Mouse (Mus musculus) gastrocnemius, adult 8-10 months (tissue): ENCODE measurements around the gene A130010J15Rik. TPM values are rescaled to one million over a fixed set of nuclear protein-coding genes. Genes with fewer than 3 reads are reported as not detected.

ENCODE experiments used
- DNase-seq, 2 experiments: peaks; one replicate each; pipeline ENCODE4 v3.0.0; 2022; ENCODE audit warnings: low spot score in 2 of 2
- total RNA-seq, 4 experiments: library from RNA; stranded (reverse); gene quantifications; 2 replicates each; pipeline ENCODE4 v1.2.4; 2022

A130010J15Rik gene
- total RNA-seq, 4 experiments from 2014 or later, result 2.6 to 4.8 (median 3.0) TPM

DNA sequence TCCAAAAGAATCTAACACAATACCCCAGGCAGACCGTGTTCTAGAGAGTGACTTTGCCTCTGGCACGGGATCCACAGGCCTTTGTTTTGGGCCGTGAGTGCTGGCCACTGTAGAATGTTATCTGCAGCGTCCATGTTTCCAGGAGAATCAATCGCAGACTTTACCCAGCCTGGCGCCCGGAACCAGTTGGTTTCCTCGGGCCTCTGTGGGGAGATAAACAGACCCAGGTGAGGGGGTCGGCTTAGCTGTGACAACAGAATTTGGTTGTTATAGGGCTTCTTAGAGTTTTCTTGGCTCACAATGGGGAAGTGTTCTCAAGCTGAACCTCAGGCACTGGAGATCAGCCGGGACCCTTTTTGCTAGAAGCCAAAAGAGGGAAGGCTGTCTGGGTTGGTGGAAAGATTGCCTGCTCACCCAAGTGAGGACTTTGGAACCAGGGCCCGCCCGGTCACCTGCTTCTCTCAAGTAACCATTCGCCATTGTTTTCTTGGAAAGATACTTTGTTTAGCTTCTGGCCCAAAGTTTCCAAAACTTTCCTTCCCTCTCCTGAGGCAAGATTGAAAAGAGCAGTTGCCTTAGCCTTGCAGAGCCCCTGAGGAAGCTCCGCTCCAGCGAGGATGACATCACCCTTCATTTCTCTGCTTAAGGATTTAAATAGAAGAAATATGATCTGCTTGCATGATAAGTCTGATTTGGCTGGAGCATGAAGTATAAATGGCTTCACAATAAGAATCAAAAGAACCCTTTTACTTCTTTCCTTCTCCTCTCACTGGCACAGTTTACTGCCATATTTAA, 11.3 kb upstream of the A130010J15Rik start:
- no peak for DNase-seq

DNA sequence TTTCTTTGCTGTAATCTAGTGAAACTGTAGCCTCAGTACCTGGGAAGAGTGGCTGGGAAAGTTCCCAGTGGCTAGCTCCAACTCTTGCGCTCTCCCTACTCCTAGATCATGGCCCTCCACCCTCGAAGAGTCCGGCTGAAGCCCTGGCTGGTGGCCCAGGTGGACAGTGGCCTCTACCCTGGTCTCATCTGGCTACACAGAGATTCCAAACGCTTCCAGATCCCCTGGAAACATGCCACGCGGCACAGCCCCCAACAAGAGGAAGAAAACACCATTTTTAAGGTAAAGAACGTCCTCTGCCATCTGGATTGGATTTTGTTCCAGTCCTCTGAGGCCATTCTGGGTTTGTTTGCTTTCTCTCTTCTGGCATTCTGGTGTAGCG, 10.7 kb upstream of the A130010J15Rik start:
- DNase-seq, result no peak

GRCm38 (mm10) chr1:193159163-193159562, 8.7 kb upstream of the A130010J15Rik start:
- no peak for DNase-seq

GRCm38 (mm10) chr1:193159613-193160012, 8.2 kb upstream of the A130010J15Rik start:
- DNase-seq, result no peak

DNA sequence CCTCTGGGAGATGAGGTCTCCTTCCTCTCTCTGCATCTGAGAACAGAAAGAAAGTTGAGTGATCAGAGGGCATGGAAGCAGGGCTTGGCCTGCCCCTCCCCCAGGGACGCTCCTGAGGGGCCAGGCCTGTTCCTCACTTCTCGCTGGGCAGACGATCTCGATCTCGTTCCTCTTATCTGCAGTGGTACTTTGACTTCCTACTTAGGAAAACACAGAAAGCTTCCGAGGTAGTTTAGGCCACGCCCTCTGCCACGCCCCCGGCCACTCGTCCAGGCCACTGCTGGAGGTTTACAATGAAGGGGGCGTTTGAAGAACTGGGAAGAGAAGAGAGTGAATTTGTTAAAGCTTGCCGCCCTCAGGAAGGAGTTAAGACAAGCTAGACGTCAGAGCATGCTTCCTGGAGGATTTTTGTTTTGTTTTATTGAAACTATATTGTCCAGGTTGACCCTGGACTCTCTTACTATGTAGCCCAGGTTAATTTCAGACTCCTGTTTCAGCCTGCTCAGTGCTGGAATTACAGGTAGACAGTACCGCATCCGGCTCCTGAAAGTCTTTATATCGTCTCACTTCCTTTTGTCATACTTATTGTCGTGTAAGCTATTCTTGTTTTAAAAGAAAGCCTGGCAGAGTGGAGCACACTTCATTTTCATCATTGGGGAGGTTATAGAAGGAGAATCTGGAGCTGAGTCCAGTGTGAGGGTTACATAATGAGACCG, 7.4 kb upstream of the A130010J15Rik start:
- no peak for DNase-seq

DNA sequence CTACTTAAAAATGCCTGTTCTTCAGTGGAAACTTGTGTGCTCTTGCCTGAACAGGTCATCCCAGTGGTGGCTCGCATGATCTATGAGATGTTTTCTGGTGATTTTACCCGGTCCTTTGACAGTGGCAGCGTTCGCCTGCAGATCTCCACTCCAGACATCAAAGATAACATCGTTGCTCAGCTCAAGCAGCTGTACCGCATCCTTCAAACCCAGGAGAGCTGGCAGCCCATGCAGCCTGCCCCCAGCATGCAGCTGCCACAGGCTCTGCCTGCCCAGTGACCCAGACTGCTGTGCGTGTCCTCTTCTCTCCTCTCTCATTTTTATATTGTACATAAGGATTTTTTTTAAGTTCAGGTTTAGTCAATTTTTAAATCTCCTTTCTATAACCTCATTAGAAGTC, 1.4 kb downstream of the A130010J15Rik start:
- no peak for DNase-seq

- no peak for DNase-seq
Observed at GRCm38 (mm10) chr1:193169856-193170255, 2.0 kb downstream of the A130010J15Rik start.

DNA sequence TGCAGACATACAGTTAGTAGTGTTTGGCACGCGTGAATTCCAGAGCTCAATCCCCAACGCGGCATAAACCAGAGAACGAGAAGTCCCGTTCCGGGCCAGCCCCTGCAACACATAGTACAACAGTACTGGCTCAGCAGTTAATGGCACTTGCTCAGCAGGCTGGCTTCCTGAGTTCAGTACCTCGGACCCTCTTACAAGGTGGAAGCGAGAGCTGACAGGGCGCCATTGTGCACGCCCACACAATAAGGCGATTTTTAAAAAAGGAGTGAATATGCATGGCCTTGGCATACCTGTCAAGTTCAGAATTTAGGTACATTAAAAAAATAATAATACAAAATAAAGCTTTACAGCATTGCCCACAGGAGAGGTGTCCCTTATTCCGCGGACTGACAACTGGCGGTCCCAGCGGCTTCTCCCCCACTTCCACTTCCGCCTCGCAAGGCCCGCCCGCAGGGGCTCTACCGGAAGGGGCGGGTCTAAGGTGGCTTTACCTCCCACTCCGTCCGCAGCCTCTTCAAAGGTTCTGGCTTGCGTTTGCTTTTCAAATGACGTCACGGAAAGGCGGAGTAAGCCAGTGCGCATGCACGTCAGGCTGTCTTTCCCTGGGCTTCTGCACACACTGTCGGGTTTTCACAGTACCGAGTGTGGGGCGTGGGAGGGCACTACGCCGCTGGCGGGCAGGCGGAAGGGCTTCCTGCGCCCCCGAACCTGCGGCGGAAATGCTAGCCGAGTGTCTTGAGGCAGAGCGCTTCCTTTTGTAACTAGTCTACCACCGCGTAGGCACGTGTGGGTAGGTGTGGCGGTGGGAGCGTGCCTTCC, 5.4 kb downstream of the A130010J15Rik start:
- peak; percentile 89 to 93 for DNase-seq

- no peak for DNase-seq
Observed at GRCm38 (mm10) chr1:193173810-193174129, 5.9 kb downstream of the A130010J15Rik start.

DNA sequence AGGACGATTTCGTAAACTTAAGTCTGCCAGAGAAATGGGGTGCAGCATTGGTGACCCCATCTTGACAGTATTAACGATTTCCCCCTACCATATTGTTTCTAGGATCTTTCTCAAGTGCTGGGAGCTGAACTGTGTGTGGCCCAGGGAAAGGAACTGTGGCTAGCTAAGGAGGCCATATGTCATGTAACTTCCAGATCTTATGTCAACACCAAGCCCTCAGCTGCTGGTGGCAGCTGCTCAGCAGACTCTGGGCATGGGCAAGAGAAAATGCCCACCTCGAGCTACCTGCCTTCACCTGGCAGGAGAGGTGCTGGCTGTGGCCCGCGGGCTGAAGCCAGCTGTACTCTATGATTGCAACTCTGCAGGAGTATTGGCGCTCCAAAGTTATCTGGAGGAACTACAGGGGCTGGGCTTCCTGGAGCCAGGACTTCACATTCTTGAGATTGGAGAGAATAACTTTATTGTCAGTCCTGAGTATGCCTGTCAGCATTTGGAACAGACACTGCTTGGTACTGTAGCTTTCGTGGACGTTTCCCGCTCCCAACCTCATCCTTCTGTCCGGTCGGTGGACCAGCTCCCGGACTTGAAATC, 6.4 kb downstream of the A130010J15Rik start:
- DNase-seq, result no peak

DNA sequence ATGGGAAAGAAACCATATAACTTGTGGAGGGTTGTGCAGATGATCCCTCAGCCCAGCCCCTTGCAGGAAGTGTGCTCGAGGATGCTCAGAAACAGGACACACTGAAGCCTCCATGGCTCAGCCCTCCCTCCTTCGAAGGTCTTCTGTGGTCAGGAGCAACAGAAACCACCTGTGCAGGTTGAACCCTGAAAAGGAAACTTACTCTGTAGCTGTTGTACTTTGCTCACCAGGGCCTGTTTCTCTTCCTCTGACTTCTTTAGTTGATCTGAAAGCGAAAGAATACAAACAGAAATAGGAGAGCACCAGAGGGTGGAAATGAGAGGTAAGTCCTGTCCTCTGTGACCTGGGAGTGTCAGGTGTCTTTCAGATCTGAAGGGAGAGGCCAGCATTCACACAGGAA, 13.3 kb downstream of the A130010J15Rik start:
- DNase-seq, result no peak

DNA sequence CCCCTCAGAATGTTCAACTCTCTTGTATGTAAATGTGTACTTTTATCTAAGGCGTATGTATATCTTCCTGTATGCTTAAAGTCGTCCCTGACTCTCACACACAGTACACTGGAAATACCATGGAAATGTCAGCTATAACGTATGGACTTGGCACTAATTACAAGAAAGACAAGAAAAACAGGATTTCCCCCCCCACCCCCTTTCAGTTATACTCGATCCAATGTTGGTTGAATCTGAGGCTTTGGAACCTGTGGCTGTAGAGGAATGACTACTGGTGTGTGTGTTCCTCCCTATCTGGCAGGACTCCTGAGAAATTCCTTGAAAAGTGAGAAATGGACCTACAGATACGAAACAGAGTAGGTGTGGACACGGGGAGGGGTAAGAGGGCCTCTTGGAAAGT, 20.4 kb downstream of the A130010J15Rik start:
- DNase-seq, result no peak

DNA sequence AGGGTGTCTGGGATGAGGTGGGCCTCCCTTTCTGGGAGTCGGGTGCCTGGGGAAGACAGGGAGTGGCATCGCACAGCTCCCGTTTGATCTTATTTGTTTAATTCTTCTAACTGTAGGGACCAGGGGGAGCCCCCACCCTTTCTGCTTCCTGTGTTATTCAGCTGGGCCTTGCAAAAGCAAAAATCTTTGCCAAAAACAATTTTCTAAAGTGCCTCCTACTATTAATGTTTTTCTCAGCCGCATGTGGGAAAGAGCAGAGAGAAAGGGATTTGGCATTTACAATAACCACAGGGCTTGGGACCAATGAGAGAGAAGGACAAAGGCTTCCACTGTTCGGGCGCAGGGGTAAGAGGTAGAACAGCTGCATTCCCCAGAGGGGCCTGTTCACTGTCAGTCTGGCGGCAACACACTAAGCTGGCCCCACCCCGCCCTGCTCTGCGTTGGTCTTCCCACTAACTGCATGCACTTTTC, 21.3 kb downstream of the A130010J15Rik start:
- DNase-seq, result peak; percentile 57 to 71

GRCm38 (mm10) chr1:193189771-193190170, 21.9 kb downstream of the A130010J15Rik start:
- no peak for DNase-seq

- no peak for DNase-seq
Observed at GRCm38 (mm10) chr1:193191675-193192283, 23.9 kb downstream of the A130010J15Rik start.

DNA sequence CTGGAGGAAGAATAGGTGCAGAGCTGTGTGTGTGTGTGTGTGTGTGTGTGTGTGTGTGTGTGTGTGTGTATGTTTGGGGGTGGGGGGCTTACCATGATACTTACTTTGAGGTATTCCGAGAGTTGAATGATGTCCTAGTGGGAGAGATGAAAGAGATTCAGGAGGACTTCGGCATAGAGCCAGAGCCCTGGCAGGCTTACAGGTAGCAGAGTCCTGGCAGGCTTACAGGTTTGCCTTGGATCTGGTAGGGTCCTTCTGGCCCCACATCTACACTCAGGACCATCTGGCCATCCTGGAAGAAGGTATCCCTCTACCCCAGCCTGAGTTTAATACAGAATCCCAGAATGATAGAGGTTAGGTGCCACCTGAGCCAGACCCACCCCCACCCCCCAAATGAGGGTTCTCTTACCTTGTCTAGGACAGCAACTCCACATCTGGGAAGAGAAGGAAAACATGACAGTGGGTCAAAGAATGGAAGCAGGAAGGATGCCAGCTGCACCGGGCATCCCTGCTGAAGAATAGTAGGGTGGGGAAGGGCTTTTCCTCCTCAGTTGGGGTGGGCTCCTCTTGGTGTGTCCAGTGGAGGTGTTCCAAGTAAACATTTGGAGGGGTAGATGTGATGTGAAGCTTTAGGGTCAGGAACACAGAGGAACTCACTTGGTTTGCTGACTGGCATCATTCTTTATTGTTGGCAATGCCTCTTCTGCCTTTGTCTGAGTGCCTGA, 26.7 kb downstream of the A130010J15Rik start:
- DNase-seq, result no peak

DNA sequence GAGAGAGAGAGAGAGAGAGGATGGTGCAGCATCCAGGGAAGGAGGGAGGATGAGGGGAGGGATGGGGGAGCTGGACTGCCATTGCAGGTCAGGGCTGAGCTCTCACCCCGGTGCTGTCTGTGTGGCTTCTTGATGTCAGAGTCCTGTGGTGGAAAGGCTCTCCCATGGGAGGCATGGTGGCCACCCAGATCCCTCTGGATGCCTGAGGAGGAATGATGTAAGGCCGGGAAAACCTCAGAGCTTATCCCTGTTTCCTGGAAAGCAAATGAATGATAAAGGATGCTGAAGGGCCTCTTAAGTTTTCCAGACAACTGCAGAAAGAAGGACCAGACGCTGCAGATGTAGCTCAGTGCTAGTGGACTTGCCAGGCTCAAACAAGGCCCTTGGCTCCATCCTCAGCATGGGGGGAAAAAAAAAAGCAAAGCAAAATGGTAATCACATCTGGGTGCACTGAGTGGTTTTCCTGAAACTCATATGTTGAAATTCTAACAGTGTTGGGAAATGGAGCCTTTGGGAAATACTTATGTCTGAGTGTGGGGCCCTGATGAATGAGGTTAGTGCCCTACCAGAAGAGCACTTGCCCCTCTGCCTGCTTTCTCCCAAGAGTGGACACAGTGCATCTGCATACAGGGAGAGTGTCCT, 27.4 kb downstream of the A130010J15Rik start:
- DNase-seq, result no peak

DNA sequence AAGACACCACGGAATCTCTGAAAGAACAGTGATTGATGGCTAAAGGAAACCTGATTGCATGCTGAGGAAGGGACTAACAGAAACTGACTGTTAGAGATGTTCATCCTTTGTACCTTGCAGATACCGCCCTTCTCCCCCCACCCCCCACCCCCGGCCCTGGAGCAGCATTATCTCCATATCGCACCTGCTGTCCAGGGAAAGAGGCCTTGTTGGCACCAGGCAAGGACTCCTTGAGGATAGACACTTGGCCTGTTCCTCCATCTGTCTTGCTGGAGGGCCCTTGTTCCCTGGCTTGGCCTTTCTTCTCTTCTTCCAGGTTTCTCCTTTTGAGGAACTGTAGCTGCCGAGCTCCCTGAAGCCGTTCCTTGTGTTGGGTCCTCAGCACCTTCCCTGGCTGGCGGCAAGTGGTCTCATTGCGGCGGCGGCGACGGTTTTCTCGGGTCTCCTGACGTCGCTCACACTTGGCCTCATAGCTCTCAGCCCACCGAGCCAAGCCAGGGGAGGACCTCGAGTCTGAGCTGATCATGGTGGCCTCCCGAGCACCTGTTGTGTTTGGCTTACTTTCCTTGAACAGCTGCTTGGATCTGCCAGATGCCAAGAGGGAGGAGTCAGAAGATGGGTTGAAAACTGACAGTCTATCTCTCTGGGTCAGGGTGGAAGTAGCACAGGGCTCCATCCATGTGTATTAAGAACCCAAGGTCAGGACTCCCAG, 29.8 kb downstream of the A130010J15Rik start:
- DNase-seq, result peak; percentile 18 to 41

DNA sequence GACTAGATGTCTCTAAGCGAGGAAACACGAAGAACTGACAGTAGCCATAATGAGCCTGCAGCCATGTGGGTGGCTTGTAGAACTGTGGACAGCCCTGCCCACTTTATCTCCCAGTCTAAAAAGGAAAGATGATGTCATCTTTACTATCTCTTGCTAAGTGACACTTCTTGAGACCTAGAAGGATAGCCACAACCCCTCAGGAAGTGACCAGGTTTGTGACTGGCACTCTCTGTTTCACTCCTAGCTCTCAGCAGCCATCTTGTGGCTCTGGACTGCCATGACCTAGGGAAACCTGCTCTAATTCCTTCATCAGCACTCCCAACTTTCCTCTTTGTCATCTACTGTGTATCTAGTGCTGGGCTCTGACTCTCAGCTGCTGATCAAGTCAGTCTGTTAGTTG, 30.5 kb downstream of the A130010J15Rik start:
- no peak for DNase-seq
